In genomic region chr11:71773986-71774767, GRCm38 (mm10) we compare ENCODE assay signal across 10 mouse cellular contexts. TPM values are rescaled to one million over a fixed set of nuclear protein-coding genes. Genes with fewer than 3 reads are reported as not detected.
A peak's percentile ranks its signal among the peaks of the same experiment; 100 is the strongest.
DNase-seq lines count a peak whose midpoint lies in the region; ATAC-seq and TF ChIP-seq lines count a peak whose summit lies in the region.
"Had no signal": no experiment of that assay in that cellular context is flagged by ENCODE, and none has a peak within 500 bp of the region (broad histone marks: within the 10 kb centered on the region; RNA-seq: fewer than 3 reads in every experiment).

No protein-coding gene starts in this region.

- no peaks in the 10 kb centered on the region for H3K9me3 ChIP-seq in forebrain, embryonic 10.5 days
- H3K9me3 ChIP-seq in forebrain, embryonic 16.5 days (ENCODE audit: control insufficient read depth, low read length) = no peaks in the 10 kb centered on the region
- H3K9me3 ChIP-seq in midbrain, embryonic 12.5 days = no peaks in the 10 kb centered on the region
- no peaks in the 10 kb centered on the region for H3K9me3 ChIP-seq in midbrain, embryonic 16.5 days (replicated peaks; ENCODE audit: control insufficient read depth, low read length, poor library complexity, severe bottlenecking)
- no peaks in the 10 kb centered on the region for H3K9me3 ChIP-seq in midbrain, postnatal 0 days (ENCODE audit: low read length)

- peaks cover 30% of the 10 kb centered on the region for H3K4me1 ChIP-seq in forebrain, embryonic 10.5 days
- peaks cover 18% of the 10 kb centered on the region for H3K4me1 ChIP-seq in forebrain, embryonic 16.5 days (replicated peaks; ENCODE audit: control insufficient read depth, insufficient read depth, low read length)
- H3K4me1 ChIP-seq in midbrain, embryonic 12.5 days = peaks cover 27% of the 10 kb centered on the region
- peaks cover 23% of the 10 kb centered on the region for H3K4me1 ChIP-seq in midbrain, embryonic 16.5 days (ENCODE audit: control insufficient read depth, insufficient read depth, low read length)
- H3K4me1 ChIP-seq in midbrain, postnatal 0 days (ENCODE audit: insufficient read depth, low read length) = peaks cover 6% of the 10 kb centered on the region

- WGBS in forebrain, embryonic 10.5 days = 52% methylated on average over 16 of the region's 16 CpGs
- WGBS in forebrain, embryonic 16.5 days = 51% methylated on average over 16 of the region's 16 CpGs
- WGBS in midbrain, embryonic 12.5 days = 57% methylated on average over 16 of the region's 16 CpGs
- 51% methylated on average over 16 of the region's 16 CpGs for WGBS in midbrain, embryonic 16.5 days
- WGBS in midbrain, postnatal 0 days = 45% methylated on average over 16 of the region's 16 CpGs

- TF ChIP-seq CTCF in midbrain, postnatal 0 days (IDR thresholded peaks at IDR 0.05) = no peak

- peaks cover 90% of the 10 kb centered on the region for H3K36me3 ChIP-seq in forebrain, embryonic 10.5 days (replicated peaks)
- H3K36me3 ChIP-seq in forebrain, embryonic 16.5 days (ENCODE audit: control insufficient read depth, insufficient read depth) = peaks cover 3% of the 10 kb centered on the region; the same call in 1 of the 2 replicates
- H3K36me3 ChIP-seq in midbrain, embryonic 12.5 days = peaks cover 85% of the 10 kb centered on the region
- peaks cover 5% of the 10 kb centered on the region for H3K36me3 ChIP-seq in midbrain, embryonic 16.5 days (ENCODE audit: control insufficient read depth, insufficient read depth, low read length)
- peaks cover 25% of the 10 kb centered on the region for H3K36me3 ChIP-seq in midbrain, postnatal 0 days (ENCODE audit: insufficient read depth, low read length)

- no peak overlapping the region for H3K9ac ChIP-seq in forebrain, embryonic 16.5 days (replicated peaks; ENCODE audit: low read depth, low read length)
- H3K9ac ChIP-seq in midbrain, embryonic 12.5 days (replicated peaks) = no peak overlapping the region
- H3K9ac ChIP-seq in midbrain, embryonic 16.5 days (ENCODE audit: low read depth, low read length) = no peak overlapping the region
- 0 out of 2 replicates have a peak overlapping the region, but pooled peaks have one; percentile 19 for H3K9ac ChIP-seq in midbrain, postnatal 0 days (replicated peaks; ENCODE audit: low read length, poor library complexity, severe bottlenecking)

- H3K27ac ChIP-seq in forebrain, embryonic 10.5 days = 0 out of 2 replicates have a peak overlapping the region, but pooled peaks have one; percentile 46
- no peak overlapping the region for H3K27ac ChIP-seq in forebrain, embryonic 16.5 days (ENCODE audit: low read length)
- 0 out of 2 replicates have a peak overlapping the region, but pooled peaks have one; percentile 12 for H3K27ac ChIP-seq in midbrain, embryonic 12.5 days (replicated peaks)
- H3K27ac ChIP-seq in midbrain, embryonic 16.5 days (ENCODE audit: low read length) = no peak overlapping the region
- H3K27ac ChIP-seq in midbrain, postnatal 0 days (ENCODE audit: low read depth, low read length) = peak overlapping the region; percentile 43
- H3K27ac ChIP-seq: macrophage had no signal

- no peaks in the 10 kb centered on the region for H3K27me3 ChIP-seq in forebrain, embryonic 10.5 days (ENCODE audit: poor library complexity, severe bottlenecking)
- no peaks in the 10 kb centered on the region for H3K27me3 ChIP-seq in forebrain, embryonic 16.5 days (replicated peaks; ENCODE audit: control insufficient read depth, insufficient read depth, low read length)
- H3K27me3 ChIP-seq in midbrain, embryonic 12.5 days = no peaks in the 10 kb centered on the region
- no peaks in the 10 kb centered on the region for H3K27me3 ChIP-seq in midbrain, embryonic 16.5 days (ENCODE audit: control insufficient read depth, insufficient read depth, low read depth, low read length)
- no peaks in the 10 kb centered on the region for H3K27me3 ChIP-seq in midbrain, postnatal 0 days (ENCODE audit: insufficient read depth, low read length)

- H3K4me3 ChIP-seq in forebrain, embryonic 10.5 days = no peak overlapping the region
- H3K4me3 ChIP-seq in forebrain, embryonic 16.5 days (replicated peaks; ENCODE audit: low read length) = no peak overlapping the region
- no peak overlapping the region for H3K4me3 ChIP-seq in midbrain, embryonic 12.5 days
- H3K4me3 ChIP-seq in midbrain, embryonic 16.5 days (ENCODE audit: low read depth, low read length) = no peak overlapping the region
- no peak overlapping the region for H3K4me3 ChIP-seq in midbrain, postnatal 0 days (ENCODE audit: low read depth, low read length)
- H3K4me3 ChIP-seq: erythroblast, embryonic 14.5 days had no signal

- no peak for ATAC-seq in forebrain, embryonic 16.5 days
- ATAC-seq in midbrain, embryonic 12.5 days (ENCODE audit: low FRiP score, low read depth) = no peak
- no peak for ATAC-seq in midbrain, embryonic 16.5 days
- no peak for ATAC-seq in midbrain, postnatal 0 days (ENCODE audit: low FRiP score)

- no peak overlapping the region for H3K4me2 ChIP-seq in forebrain, embryonic 16.5 days (ENCODE audit: low read length)
- no peak overlapping the region for H3K4me2 ChIP-seq in midbrain, embryonic 12.5 days (replicated peaks)
- H3K4me2 ChIP-seq in midbrain, embryonic 16.5 days (ENCODE audit: low read length) = no peak overlapping the region
- no peak overlapping the region for H3K4me2 ChIP-seq in midbrain, postnatal 0 days (ENCODE audit: low read depth, low read length, poor library complexity, severe bottlenecking)

- no peak for DNase-seq in forebrain, embryonic 10.5 days (ENCODE audit: extremely low spot score, low spot score)
- DNase-seq in kidney, adult 8-10 months = peak; percentile 34 to 48
- peak; percentile 30 for DNase-seq in midbrain, postnatal 0 days (ENCODE audit: low spot score)
- DNase-seq in adrenal gland, adult 18-20 months (ENCODE audit: low spot score in 2 of 2) = no peak
- DNase-seq in urinary bladder, postnatal 25 days (ENCODE audit: low spot score) = no peak

RNA-seq across cellular contexts. Expression of gene Wscd1, which starts 24.5 kb away (rescaled TPM):
- polyA plus RNA-seq in forebrain, embryonic 10.5 days (2016; fragmentation: Nextera tagmentation; extraction: Ambion mirVana) = 41.0 and 47.5 TPM in 2 replicates
- polyA plus RNA-seq in forebrain, embryonic 16.5 days (2015; fragmentation: Nextera tagmentation; extraction: Ambion mirVana) = 52.7 and 59.4 TPM in 2 replicates
- 94.6 and 109 TPM in 2 replicates for polyA plus RNA-seq in midbrain, embryonic 12.5 days (2016; fragmentation: Nextera tagmentation; extraction: Ambion mirVana)
- 75.3 and 86.3 TPM in 2 replicates for polyA plus RNA-seq in midbrain, embryonic 16.5 days (2015; fragmentation: Nextera tagmentation; extraction: Ambion mirVana)
- 143 and 167 TPM in 2 replicates for total RNA-seq in midbrain, postnatal 0 days (2014; rRNA removed)
- polyA plus RNA-seq in midbrain, postnatal 0 days (2015; fragmentation: Nextera tagmentation; extraction: Ambion mirVana) = 81.5 and 82.4 TPM in 2 replicates
- 1 to 10 TPM; 2.9 to 4.3 TPM for total RNA-seq in adrenal gland, adult 18-20 months (2021)
- polyA plus RNA-seq: macrophage had no signal

Comparison
In these comparisons a context has a peak if more than half of its experiments do, and no peak if none do; other contexts are left out.
1. H3K27ac ChIP-seq: peak in forebrain, embryonic 10.5 days (single experiment), midbrain, embryonic 12.5 days (single experiment) and midbrain, postnatal 0 days (single experiment); none in forebrain, embryonic 16.5 days (single experiment) and midbrain, embryonic 16.5 days (single experiment).
2. DNase-seq: peak in kidney, adult 8-10 months (2 of 2) and midbrain, postnatal 0 days (single experiment); none in forebrain, embryonic 10.5 days (single experiment), adrenal gland, adult 18-20 months (0 of 2) and urinary bladder, postnatal 25 days (single experiment).